Mouse (Mus musculus) MEL-GATA-1-ER (cell line): ENCODE data around the gene Olfr559.
A peak's percentile ranks its signal among the peaks of the same experiment; 100 is the strongest.

Experiments used
- DNase-seq: peaks from one replicate; pipeline ENCODE4 v3.0.0-alpha.2; 2012; ENCODE audit warnings: low read depth; ENCODE audit errors: extremely low read depth

The Olfr559 gene

DNA sequence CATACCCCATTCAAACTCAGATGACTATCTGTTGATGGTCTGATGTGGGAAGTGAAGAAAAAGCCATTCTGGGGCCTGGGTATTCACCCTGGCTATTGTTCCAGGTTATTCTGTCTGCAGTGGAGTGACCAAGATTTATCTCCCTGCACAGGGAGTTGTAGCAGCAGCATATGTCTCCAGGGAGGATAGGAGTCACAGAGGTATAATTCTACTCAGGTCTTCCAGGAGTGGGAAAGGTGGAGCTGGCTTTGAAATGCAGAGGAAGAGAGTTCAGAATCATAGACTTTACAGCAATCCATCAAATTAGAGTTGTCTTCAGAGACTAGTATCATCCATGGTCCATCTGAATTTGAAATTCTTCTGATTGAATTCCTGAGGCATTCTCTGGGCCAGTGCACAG, at the start of gene Olfr559:
Gene Olfr559 (minus strand): TSS at position 101 of the 400 bp plus-strand sequence.
- DNase-seq = no peak

GRCm38 (mm10) chr7:102770921-102771320, 43.6 kb upstream of the Olfr559 start, which contains the start of gene Olfr561:
TSS of gene Olfr561 (plus strand) at chr7:102771221.
- no peak for DNase-seq

GRCm38 (mm10) chr7:102759266-102759665, 32.0 kb upstream of the Olfr559 start, which contains the start of the genes Olfr560 and Olfr78:
TSS of gene Olfr560 (minus strand) at chr7:102759366.
TSS of gene Olfr78 (minus strand) at chr7:102759471.
- DNase-seq = no peak

GRCm38 (mm10) chr7:102752086-102752485, 24.8 kb upstream of the Olfr559 start:
- DNase-seq = no peak

GRCm38 (mm10) chr7:102737705-102738104, 10.4 kb upstream of the Olfr559 start:
- no peak for DNase-seq

DNA sequence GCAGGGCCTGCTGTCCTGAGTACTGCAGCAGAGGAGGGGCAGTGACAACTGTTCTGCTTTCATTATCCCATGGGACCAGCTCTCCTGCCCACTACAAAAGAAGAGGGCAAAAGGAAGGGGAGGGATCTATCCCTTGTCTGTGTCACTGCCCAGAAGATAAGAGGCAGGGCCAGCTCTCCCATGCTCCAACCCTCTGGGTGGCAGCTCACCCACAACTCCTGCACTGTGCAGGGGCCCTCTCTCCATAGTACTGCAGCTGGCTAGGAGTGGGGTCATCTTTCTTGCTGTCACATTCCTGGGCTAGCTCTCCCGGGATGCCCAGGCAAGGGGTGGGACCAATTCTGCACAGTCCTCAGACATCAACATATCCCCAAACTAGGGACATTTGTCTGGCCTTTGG, 6.5 kb upstream of the Olfr559 start:
- DNase-seq = no peak

DNA sequence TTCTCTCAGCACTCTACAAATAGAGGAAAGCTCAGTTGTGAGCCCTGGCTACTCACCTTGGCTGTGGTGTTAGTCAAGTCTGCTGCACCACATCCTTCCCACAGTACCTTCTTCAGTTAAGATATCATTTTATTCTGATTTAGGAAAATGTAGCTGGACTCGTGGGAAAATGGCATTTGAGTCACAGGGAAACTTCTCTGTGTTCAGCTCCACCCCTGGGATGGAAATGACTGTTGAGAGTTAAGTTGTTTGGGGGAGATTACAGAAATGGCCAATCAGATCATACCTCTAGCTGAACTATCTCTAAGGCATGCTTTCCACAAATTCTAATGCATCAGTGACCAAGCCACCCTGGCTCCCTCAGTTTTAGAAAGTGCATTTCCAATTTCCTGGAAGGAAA, 8.3 kb downstream of the Olfr559 start, which contains the start of gene Olfr33:
Gene Olfr33 (minus strand): TSS at position 101 of the 400 bp plus-strand sequence.
- DNase-seq = no peak

- DNase-seq = no peak
These were observed 25.4 kb downstream of the Olfr559 start, which contains the start of gene Olfr558 for GRCm38 (mm10) chr7:102701915-102702314. TSS of gene Olfr558 (plus strand) at chr7:102702215.

GRCm38 (mm10) chr7:102698461-102698860, 28.8 kb downstream of the Olfr559 start:
- DNase-seq = no peak

DNA sequence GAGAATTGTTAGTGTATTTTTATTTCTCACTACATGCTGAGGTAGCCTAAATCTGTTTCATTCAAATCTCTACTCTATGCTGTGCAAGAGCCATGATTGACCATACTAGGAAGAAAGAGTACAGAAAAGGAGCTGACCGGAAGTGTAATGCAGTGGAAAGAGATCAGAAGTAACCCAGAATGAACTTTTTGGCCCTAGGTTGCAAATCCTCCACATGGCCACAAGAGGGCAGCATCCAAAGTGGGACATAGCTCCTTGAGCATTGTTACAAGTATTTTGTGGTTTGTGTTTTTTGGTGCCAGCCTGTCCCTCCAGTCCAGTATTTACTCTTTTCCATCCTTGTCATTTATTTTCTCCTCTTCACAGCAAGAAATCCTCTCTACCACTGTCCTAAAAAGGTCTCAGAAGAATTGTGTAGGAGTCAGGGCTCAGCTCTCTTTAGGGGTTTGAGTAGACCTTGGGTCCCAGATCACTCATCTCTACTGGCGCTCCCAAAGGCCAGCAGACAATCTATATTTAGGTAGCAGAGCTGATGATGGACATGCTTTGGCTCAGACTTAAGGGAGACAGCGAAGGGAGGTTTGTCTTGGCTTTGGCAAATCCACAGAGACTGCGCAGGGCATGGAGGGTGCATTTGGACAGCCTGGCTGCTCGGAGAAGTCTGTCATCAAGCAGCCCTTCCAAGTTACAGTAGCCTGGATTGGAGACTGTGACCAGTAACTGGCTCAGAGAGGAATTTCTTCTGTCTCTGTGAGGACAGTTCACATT, 31.7 kb downstream of the Olfr559 start, which contains the start of gene Olfr557:
Gene Olfr557 (plus strand): TSS at position 553 of the 768 bp plus-strand sequence.
- peak; percentile 20 for DNase-seq

- no peak for DNase-seq
These were observed 40.3 kb downstream of the Olfr559 start, which contains the start of gene Trim68 for GRCm38 (mm10) chr7:102686944-102687501. TSS of gene Trim68 (minus strand) at chr7:102687327.

- DNase-seq = no peak
These were observed 45.4 kb downstream of the Olfr559 start for GRCm38 (mm10) chr7:102681916-102682315.

DNA sequence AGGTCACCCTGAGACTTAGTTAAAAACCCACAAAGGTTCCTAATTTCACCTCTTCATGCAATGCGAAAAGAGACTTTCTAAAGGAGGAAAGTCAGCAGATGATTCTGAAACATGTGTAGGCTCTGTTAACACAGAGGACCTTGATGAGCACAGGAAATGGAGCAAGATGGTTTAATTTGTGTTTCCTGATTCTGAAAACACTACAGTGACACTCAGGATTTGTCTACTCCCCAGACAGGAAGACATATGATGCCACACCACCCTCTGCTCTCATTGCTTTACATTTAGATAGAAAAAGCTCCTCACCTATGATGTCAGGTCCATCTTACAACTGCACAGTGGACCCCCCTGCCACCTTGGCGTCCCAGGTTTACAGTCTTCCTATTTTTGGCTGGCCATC, 51.1 kb downstream of the Olfr559 start:
- DNase-seq = no peak
